Mouse (Mus musculus) heart, adult 2 months (tissue): Measurements from ENCODE around the gene Trpm3.

Experiments
- CTCF ChIP-seq: fragments of 200-600 bp; IDR thresholded peaks from 2 replicates; pipeline ENCODE4 v1.8.1; 2022; ENCODE audit warnings: antibody characterized with exemption, mild to moderate bottlenecking, moderate library complexity
- POLR2A ChIP-seq: fragments of 200-500 bp; IDR thresholded peaks from 2 replicates; pipeline ENCODE4 v1.6.1; 2011; ENCODE audit warnings: mild to moderate bottlenecking, low read depth, low read length, control low read depth; ENCODE audit not compliant: insufficient read depth

GRCm38 (mm10) chr19:22103865-22104264 lies 35.0 kb upstream of the Trpm3 start:
- TF ChIP-seq POLR2A (no peak), CTCF (no peak)
